Mouse (Mus musculus) cerebellum, adult 11-12 months (tissue): Measurements from ENCODE around the gene Grk6.

ENCODE experiments used
- DNase-seq: peaks from one replicate; pipeline ENCODE4 v3.0.0; 2022

The Grk6 gene

DNA sequence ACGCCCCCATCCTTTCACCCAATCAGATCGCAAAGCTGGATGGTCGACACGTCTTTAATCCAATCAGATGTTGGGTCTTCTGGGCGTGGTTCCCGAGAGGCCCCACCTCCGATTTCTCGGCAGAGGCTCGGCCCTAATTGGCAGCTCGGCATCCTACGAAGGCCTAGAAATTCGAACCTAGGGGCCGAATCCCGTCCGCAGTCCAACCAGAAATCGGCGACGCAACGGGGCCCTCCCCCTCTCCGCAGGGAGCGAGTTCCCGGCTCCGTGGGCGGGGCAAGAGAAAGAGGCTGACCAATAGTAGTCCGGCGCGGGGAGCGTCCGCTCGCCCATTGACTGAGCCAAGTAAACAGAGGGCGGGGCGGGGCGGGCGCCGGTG, at the start of gene Grk6:
Grk6 (plus strand) TSS at position 136 of the 379 bp plus-strand sequence.
- DNase-seq = peak; percentile 100

GRCm38 (mm10) chr13:55398088-55398487, 46.8 kb upstream of the Grk6 start, which contains the start of gene Slc34a1:
Gene Slc34a1, plus strand, starts transcription at chr13:55398187.
- no peak for DNase-seq

DNA sequence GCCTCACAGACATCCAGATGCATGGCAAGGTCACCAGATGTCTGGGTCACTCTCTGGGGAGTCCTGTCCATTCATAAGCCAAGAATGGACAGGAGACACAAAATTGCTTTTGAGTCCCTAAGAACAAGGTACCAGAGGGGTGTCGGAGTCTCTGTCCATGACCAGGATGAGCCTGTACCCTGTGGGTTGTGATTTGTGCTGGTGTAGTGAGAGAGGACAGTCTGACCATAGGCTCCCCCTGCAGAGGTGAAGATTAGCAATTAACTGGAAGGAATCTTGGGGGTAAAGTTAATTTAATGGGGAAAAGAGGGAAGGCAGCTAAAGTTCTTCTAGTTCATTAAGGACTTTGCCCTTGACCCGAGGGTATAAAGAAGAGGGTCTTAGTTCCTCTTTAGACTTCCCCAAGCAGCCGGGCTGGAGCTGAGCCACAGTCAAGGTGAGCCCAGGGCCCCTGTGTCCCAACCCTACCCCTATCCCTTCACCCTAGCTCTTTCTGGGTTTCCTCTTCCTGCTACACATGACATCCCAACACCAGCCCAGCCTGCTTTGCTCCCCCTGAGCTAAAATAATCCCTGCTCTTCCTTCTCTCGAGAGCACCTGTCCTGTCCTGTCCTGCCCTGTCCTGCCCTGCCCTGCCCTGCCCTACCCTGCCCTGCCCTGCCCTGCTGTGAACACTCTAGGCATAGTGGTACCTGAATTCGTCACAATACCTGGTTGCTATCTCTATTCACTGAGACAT, 45.4 kb upstream of the Grk6 start:
- no peak for DNase-seq

GRCm38 (mm10) chr13:55400039-55400346, 44.9 kb upstream of the Grk6 start:
- no peak for DNase-seq

- no peak for DNase-seq
These were observed 41.6 kb upstream of the Grk6 start for GRCm38 (mm10) chr13:55403266-55403665.

DNA sequence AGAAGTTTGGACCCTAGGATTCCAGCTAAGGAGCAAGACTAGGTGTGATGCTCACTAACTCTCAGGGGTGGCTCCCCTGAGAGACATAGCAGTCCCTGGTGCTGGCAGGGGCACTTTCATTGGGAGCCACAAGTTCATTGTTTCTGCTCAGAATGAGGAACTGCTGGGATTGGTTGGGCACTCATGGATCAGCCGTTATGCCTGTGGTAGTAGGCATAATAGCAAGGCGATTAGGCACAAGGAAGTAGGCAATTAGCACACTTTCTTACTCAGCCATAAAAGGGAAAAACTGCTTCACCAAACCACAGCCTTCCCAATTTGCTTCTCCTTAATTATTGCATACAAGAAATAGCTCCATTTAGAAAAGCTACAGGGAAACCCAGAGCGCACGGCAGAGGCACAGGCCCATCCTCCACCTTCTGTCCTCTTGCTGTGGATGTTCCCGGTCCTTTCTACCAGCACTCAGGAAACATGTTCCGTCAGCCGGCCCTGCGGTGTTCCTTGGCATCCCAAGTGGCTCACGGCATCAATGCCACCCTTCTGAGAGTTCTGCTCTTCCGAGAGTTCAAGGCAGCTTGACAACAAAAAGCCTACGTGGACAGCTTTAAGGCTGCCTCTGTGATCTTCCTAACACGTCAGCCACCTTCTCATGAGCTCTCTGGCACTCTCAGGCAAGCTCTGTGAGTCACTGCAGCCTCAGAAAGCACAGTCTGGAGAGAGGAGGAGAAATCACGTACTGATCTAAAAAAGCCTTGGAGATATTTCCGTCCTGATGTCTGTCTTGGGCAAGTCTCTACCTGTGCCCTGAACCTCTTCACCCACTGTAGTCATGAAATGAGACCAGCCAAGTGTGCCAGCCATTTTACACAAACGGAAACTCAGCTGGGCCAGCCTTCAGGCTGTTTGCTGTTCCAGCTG, 40.7 kb upstream of the Grk6 start:
- DNase-seq = no peak

GRCm38 (mm10) chr13:55404853-55405782, 39.8 kb upstream of the Grk6 start:
- DNase-seq = peak; percentile 40

DNA sequence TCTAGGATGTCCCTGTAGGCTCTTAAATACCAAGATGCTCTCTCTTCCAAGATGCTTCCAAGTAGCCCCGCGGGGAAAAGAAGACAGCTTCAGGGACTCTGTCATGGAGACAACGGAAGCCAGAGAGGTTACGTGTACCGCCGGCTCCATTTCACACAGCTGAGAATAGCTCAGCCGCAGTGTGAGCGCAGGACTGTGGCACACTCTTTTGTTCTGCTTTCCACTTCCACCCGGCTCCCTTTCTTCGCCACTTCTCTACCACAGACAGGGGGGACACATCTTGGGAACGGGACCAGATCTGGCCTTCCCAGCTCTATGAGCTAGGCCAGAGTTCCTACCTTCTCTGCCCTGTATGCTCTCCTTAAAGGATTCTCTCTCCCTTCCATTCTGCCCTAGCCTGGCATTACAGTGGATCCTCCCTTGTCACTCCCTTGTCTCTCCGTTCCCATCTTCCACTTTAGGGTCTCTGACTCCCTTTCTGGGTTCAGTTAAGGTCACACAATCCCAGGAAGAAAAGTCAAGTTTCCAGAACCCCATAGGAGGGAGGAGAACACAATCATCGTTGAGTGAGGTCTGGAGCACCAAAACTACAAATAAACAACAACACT, 39.0 kb upstream of the Grk6 start:
- no peak for DNase-seq

GRCm38 (mm10) chr13:55407341-55407740, 37.5 kb upstream of the Grk6 start:
- no peak for DNase-seq

DNA sequence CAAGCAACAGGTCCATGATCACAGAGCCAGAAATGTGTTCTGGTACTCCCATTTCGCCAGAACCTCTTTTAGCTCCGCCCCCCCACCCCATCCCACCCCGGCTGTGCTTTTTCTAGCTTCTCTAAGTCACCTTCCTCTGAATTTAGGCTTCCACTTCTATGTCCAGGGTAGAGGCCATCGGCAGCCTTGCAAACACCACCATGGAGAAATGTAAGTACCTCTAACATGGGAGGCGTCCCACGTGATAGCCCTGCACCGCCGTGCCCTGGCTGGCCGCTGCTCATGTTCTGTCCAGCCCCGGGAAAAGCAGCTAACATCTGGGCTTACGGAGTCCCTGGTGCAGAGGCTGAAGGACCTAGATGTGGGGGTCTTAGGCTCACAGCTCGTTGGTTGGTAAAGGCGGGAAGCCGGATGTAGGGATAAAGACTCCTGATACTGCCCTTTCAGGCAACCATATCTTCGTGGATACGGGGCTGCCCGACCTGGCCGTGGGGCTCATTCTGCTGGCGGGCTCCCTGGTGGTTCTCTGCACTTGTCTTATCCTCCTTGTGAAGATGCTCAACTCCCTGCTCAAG, 36.2 kb upstream of the Grk6 start:
- DNase-seq = no peak

DNA sequence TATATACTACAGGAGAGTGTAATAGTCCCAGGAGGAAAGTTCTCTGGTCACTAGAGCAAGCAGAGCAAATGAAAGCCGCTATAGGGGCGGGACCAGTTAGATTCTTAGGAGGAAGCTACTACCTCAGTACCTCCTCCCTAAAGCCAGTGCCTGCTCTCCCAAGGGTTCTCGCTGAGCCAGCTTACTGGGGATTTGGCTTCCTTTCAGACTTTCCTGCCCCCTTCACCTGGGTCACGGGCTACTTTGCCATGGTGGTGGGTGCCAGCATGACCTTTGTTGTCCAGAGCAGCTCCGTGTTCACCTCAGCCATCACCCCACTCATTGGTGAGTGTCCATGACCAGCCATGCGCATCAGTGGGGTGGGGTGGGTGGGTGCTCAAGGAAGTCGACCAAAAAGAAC, 33.0 kb upstream of the Grk6 start:
- DNase-seq = no peak

- no peak for DNase-seq
These were observed 32.1 kb upstream of the Grk6 start for GRCm38 (mm10) chr13:55412643-55413307.

- no peak for DNase-seq
These were observed 31.5 kb upstream of the Grk6 start for GRCm38 (mm10) chr13:55413333-55413732.

GRCm38 (mm10) chr13:55414743-55415380, 30.0 kb upstream of the Grk6 start, which contains the start of gene Pfn3:
Gene Pfn3, minus strand, starts transcription at chr13:55415232.
- no peak for DNase-seq

DNA sequence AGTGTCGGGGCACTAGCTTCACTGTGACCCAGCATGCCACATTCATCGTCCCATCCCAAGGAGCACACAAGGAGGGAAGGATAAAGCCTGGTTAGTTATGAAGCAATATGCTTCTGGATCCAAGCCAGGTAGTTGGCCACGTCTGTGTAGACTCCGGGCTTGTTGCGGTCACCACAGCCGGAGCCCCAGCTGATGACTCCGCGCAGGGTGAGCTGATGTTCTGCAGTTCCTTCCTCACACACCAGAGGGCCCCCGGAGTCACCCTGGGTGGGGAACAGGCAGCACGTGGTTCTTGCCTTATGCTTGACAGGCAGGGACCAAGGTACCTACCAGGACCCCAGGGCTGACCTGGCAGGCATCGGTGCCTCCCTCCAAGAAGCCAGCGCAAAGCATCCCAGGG, 26.9 kb upstream of the Grk6 start:
- peak; percentile 74 for DNase-seq

DNA sequence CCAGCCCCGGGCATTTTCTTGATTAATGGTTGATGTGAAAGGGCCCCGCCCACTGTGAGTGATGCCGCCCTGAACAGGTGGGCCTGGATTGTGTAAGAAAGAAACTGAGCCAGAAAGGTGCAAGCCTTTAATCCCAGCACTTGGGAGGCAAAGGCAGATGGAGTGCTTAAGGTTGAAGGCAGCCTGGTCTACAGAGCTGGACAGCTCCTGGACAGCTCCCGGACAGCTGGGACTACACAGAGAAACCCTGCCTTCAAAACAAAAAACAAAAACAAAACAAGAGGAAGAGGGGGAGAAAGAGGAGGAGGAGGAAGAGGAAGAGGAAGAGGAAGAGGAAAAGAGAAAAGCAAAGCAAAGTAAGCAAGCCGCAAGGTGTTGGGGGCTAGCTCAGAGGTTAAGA, 25.7 kb upstream of the Grk6 start:
- DNase-seq = no peak

DNA sequence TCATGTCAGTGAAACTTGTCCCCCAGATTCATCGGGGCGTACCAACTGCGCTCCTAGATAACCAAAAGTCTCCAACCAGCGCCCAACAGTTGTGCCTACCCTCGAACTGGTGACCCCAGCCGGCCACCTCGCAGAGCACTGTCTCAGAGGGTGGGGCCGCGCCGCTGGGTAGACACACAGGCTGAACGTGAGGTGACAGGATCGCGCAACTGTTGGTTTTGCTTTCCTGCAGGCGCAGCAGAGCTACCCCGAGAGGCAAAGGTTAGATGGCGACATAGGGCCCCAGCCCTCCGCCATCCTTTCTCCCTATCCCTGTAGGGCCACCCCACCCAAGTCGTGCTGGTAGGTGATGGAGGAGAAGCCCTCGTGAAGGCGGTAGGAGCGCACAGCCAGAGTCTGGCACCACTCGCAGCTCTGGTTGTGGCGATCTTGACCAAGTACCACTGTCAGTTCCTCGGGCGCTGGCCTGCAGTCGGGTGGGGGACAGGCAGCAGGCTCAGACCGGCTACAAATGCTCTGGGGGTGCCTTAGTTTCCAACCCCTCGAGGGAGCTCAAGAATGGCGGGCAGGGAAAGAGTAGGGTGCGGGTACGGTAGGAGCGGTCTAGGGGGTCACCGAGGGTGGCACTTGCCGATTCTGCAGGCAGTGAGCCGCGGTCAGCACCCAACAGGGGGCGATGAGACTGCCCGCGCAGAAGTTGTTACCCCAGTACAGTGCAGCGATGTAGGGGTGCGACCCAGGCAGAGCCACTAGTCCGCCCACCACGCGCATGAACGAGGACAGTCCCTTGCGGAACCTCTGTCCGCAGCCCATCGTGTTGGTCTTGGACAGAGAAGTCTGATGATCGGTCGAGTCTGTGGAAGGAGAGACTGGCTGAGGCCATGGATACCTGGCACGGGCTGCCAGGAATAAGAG, 24.6 kb upstream of the Grk6 start:
- DNase-seq = no peak

DNA sequence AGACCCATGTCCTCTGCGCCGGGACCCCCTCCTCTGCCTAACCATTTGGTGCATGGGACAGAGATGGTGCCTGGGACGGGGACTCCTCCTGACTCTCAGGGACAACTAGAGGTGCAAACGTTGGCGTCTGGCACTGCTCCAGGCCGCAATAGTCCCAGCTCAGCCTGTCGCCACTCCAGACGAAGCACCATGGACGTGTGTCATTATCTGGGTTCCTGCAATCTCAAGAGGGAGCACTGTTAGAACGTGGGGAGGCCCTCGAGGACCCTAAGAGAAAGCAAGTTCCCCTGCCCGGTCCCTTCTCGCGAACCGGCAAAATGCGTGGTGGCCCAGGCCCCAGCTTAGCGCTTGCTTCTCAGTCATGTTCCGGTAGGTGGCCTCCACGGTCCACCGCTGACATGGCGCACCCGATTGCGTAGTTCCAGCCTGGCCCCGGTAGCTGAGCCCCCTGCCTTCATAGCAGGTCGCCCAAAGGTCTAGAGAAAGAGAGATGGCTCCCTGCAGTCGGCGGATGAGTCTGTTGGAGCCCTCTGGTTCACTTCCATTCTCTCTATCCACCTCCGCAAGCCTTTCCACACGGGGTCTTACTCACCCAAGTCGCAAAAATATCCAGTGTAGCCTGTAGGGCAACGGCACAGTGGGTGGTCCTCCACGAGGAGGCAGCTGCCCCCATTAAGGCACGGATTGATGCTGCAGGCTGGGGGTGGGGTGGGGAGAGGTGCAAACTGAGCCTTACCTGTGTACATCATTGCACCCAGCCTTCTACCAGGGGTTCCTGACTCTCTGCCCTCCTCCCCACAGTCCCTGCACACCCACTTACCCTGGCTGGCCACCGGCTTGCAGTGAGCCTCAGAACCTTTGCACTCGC, 23.7 kb upstream of the Grk6 start:
- no peak for DNase-seq

GRCm38 (mm10) chr13:55426613-55427012, 18.3 kb upstream of the Grk6 start, which contains the start of gene F12:
Gene F12, minus strand, starts transcription at chr13:55426793.
- no peak for DNase-seq
